18 mouse cellular contexts compared by ENCODE assay signal in the genomic region with DNA sequence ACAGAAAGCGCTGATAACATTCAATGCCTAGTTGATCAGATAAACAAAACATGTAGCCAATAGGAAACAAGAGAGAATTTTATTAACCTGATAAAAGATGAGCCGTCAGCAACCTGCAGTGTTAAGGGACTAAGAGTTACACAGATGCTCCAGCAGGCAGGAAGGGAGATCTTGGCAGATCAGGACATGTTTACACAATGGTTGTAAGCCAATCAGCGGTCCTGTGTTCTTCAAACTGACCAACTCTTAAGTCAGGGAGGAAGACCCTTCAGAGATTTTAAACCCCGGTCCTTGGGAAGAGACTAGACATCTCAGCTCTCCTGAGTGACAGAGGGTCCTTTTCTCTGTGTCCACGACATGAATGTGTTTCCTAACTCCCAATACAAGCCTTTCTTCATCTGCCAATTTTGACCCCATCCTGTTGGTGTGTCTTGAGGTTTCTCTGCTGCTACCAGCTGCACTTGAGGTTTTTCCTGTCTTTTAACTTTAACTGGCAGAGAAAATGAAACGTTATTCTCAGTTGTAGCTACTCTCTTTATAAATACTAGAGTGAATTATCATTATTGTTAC. TPM values are rescaled to one million over a fixed set of nuclear protein-coding genes. Genes with fewer than 3 reads are reported as not detected.
A peak's percentile ranks its signal among the peaks of the same experiment; 100 is the strongest.
DNase-seq lines count a peak whose midpoint lies in the region; TF ChIP-seq lines count a peak whose summit lies in the region.
"Had no signal": no experiment of that assay in that cellular context is flagged by ENCODE, and none has a peak within 500 bp of the region (broad histone marks: within the 10 kb centered on the region; RNA-seq: fewer than 3 reads in every experiment).

No protein-coding gene starts in this region.

- H3K36me3 ChIP-seq in thymus, adult 2 months (ENCODE audit: control insufficient read depth, insufficient read depth, low read length), result no peaks in the 10 kb centered on the region
- H3K36me3 ChIP-seq: forebrain, embryonic 12.5 days; heart, embryonic 13.5 days; limb, embryonic 10.5 days; midbrain, embryonic 15.5 days had no signal

- 9% methylated on average over 6 of the region's 6 CpGs for WGBS in thymus, adult 2 months

- no peak for TF ChIP-seq CTCF in thymus, adult 2 months (IDR thresholded peaks at IDR 0.05; ENCODE audit: borderline replicate concordance, control insufficient read depth, extremely low read depth, insufficient read depth, low read length, poor library complexity)

- peak overlapping the region; percentile 40; the same call in 1 of the 2 replicates for H3K4me3 ChIP-seq in thymus, adult 2 months (ENCODE audit: control insufficient read depth, insufficient read depth, low read length)
- H3K4me3 ChIP-seq: forebrain, embryonic 12.5 days; heart, embryonic 13.5 days; limb, embryonic 10.5 days; liver, embryonic 13.5 days; megakaryocyte, embryonic 14.5 days; midbrain, embryonic 15.5 days had no signal

- no peaks in the 10 kb centered on the region for H3K27me3 ChIP-seq in thymus, adult 2 months (ENCODE audit: control insufficient read depth, insufficient read depth, low read length)
- H3K27me3 ChIP-seq: forebrain, embryonic 12.5 days; heart, embryonic 13.5 days; liver, embryonic 13.5 days; megakaryocyte, embryonic 14.5 days; midbrain, embryonic 15.5 days; Patski had no signal

- intact Hi-C loops in left cerebral cortex, postnatal 36 days (cut with DNase I), result no loop called here
- intact Hi-C loops in heart, postnatal 14 days (cut with DNase I), result no loop called here

- peak overlapping the region; percentile 72 for H3K27ac ChIP-seq in thymus, adult 2 months (ENCODE audit: control insufficient read depth, insufficient read depth, low read length)
- H3K27ac ChIP-seq: forebrain, embryonic 12.5 days; heart, embryonic 13.5 days; limb, embryonic 10.5 days; liver, embryonic 13.5 days; midbrain, embryonic 15.5 days had no signal

- no peak for TF ChIP-seq POLR2A in thymus, adult 2 months (IDR thresholded peaks at IDR 0.05; ENCODE audit: control insufficient read depth, extremely low read depth, insufficient read depth, low read length, poor library complexity)

- DNase-seq in heart, adult 11 months, result peak; percentile 14
- DNase-seq in heart, adult 9 months (ENCODE audit: low spot score in 2 of 2), result no peak
- peak; percentile 61 for DNase-seq in thymus, adult 2 months
- no peak for DNase-seq in thymus, adult 18-20 months
- peak; percentile 53 for DNase-seq in lung, postnatal 36 days
- no peak for DNase-seq in left cerebral cortex, postnatal 36 days (ENCODE audit: low spot score in 2 of 2)
- no peak for DNase-seq in left cerebral cortex, adult 11 months (ENCODE audit: low spot score)
- DNase-seq in heart, postnatal 14 days, result no peak
- DNase-seq: cerebellum, adult 8-10 months; embryo, embryonic 11 days; gastrocnemius, postnatal 14 days; liver, embryonic 13.5 days had no signal

- peaks cover 40% of the 10 kb centered on the region for H3K4me1 ChIP-seq in thymus, adult 2 months (replicated peaks; ENCODE audit: control insufficient read depth, insufficient read depth, low read length)
- H3K4me1 ChIP-seq: forebrain, embryonic 12.5 days; limb, embryonic 10.5 days; midbrain, embryonic 15.5 days had no signal

RNA-seq across cellular contexts. Expression of gene Dcaf17, which starts 8.3 kb away (rescaled TPM):
- polyA plus RNA-seq in thymus, adult 2 months (2012; rRNA removed), result 10.2 and 12.0 TPM in 2 replicates
- total RNA-seq in left cerebral cortex, postnatal 36 days (2021), result 10 to 100 TPM; 12.8 TPM
- 1 to 10 TPM; 5.1 to 8.1 TPM for total RNA-seq in heart, postnatal 14 days (2021)

RNA-seq across cellular contexts. Expression of gene Mettl8, which starts 8.5 kb away (rescaled TPM):
- polyA plus RNA-seq in thymus, adult 2 months (2012; rRNA removed), result 17.2 and 18.9 TPM in 2 replicates
- total RNA-seq in left cerebral cortex, postnatal 36 days (2021), result 10 to 100 TPM; 14.0 to 16.4 TPM
- 1 to 10 TPM; 5.6 to 5.9 TPM for total RNA-seq in heart, postnatal 14 days (2021)

Comparison
In these comparisons a context has a peak if more than half of its experiments do, and no peak if none do; other contexts are left out.
1. DNase-seq: peak in heart, adult 11 months (single experiment), thymus, adult 2 months (single experiment) and lung, postnatal 36 days (single experiment); none in heart, adult 9 months (0 of 2), thymus, adult 18-20 months (0 of 2), left cerebral cortex, postnatal 36 days (0 of 2), left cerebral cortex, adult 11 months (single experiment) and heart, postnatal 14 days (0 of 2).